Mouse (Mus musculus) lung, postnatal 36 days (tissue): ENCODE measurements around the gene Itgb1bp2.

Experiments used
- DNase-seq: peaks from one replicate; pipeline ENCODE4 v3.0.0; 2022; ENCODE audit warnings: mixed read lengths

Itgb1bp2 gene

GRCm38 (mm10) chrX:101448886-101449475 lies at the start of gene Itgb1bp2:
Gene Itgb1bp2 (plus strand): TSS chrX:101449088.
- peak; percentile 15 for DNase-seq

DNA sequence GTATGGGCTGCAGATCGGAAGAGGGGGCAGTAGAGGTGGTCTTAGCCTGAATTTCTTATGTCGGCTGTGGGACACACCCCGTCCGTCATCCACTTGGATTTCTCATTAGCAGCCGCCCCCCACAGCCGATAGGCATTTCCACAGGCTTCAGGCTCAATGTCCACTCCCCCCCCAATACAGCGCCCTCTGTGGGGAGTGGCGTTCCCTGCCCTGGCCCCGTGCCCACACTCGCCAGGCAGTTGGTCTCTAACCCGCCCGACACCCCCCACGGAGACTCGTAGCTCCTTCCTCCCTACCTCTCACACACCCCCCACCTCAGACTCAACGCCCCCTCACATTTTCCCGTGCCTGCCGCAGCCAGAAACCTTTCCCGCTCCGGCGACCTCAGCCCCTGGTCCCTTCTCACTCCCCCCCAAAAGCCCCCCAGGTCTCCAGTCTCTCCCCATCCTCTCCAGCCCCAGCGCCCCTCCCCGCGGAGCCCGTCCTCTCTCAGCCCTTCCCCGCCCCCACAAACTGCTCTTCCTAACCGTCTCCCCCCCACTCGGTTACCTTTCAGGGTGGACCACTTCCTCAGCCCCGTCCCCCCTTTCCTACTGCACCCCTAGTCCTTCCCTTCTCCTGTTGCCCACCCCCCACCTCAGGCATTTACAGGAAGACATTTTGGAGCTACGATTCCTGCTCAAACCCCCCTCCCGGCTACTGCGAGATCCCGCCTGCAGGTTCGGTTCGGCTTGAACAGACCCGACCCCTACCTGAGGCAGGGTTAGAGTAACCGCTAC lies 29.8 kb upstream of the Itgb1bp2 start:
- peak; percentile 55 for DNase-seq

DNA sequence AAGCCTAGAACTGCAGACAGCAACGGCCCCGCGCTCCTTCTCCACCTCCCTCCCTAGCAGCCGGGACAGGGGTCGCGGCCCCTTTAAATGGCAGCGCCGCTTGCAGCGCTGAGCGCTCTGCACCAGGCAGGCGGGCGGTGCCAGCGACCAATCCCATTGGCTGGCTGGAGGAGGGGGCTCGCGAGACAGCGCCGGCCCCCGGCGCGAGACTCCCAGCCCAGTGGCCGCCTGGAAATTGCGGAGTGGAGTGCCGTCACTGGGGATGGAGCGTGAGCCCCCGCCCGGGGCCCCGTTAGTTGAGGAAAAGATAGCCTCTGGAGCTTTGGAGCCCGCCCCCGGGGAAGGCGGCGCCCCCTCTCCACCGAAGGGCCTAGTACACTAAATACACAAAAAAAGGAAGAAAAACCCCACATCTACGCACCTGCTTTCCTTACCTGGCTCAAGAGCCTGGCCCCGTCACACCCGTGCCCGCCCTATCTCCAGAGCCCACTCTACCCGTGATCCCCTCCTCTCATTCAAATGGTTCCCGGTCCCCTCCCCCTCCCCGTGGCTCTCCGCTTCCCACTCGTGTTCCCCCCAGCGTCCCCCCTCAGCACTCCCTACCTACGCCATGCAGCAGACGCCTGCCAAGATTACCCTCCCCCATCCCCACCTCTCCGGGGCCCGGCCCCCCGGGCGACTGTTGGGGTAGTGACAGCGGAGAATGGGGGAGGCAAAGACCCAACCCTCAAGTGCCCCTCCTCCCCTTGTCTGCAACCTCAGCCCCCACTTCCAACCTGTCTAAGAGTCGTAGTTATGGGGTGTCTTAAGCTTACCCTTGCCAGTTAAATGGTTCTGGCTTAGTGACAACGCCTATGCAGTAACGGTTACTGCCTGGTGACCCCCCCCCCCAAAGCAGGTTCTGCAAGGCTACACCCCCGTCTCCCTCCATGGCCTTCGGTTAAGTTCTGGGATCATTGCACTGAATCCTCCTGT lies 28.9 kb upstream of the Itgb1bp2 start:
- DNase-seq, result peak; percentile 88

DNA sequence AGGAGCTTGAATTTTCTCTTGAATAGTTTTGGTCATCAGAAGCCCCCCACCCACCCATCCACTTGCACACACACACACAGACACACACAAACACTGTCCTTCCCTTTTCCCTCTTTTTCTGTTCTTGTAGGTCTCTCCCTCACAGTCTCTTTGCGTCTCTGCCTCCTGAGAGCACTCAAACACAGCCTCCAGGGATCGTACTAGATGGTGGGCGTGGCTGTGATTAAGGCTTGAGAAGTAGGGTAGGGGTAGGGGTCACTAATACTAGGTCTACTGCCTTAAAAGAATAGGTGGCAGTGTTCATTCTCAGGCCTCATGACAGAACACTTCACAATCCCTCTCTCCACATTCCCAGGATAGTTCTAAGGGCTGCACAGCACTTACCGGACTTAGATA lies 28.2 kb upstream of the Itgb1bp2 start, which contains the start of gene Zmym3:
Gene Zmym3 (minus strand): TSS at position 150 of the 396 bp plus-strand sequence.
- DNase-seq, result peak; percentile 9

DNA sequence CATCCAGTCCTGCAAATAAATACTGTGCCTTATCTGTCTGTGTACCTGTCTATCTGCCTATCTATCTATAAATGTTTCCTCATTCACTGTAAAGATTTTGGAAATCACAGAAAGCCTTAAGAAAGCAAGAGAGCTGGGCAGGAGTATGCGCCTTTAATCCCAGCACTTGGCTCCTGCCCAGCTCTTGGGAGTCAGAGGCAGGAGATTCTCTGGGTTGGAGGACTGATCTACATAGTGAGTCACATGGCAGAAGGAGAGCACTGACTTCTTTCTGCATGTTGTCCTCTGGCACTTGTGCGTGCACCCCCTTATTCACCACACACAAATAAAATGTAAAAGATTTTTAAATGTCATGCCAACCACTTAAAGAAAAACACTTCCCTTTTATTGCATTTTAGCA lies 25.4 kb upstream of the Itgb1bp2 start:
- DNase-seq, result no peak

DNA sequence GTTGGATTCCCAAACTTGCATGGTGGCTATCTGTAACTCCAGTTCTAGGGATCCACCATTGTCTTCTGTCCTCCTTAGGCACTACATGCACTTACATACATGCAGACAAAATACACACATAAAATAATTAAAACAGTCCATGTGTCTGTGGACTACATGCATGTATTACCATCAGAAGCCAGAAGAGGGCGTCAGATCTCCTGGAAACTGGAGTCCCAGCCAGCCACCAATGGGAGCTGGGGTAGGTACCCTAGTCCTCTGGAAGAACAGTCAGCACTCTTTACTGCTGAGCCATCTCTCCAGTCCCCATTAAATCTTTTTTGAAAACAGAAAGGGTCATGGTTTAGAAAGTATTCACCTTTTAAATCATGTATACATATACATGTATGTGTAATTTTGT lies 21.1 kb upstream of the Itgb1bp2 start:
- DNase-seq, result peak; percentile 64

- DNase-seq, result no peak
Observed at GRCm38 (mm10) chrX:101428785-101429141, 20.1 kb upstream of the Itgb1bp2 start.

GRCm38 (mm10) chrX:101429142-101429949 lies 19.5 kb upstream of the Itgb1bp2 start, which contains the start of gene Nono:
Gene Nono (plus strand): TSS chrX:101429318.
- DNase-seq, result peak; percentile 93

DNA sequence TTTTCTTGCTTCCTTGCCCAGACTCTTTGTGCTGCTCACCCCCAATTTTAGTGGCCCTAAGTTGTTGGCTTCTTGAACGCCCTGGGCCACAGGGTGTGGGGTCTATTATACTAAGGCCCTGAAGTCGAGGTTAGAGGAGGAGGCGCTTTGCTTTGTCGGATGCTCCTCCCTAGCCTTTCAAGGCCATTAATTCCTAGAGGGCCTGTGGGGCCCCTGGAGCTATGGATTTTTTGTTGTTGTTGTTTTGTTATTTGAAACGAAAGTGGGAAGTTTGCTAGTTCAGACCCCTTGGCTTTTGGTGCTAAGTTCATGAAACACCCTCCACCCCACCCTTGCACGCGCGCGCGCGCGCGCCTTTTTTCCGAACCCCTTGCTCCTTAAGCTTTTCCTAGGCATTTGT lies 18.9 kb upstream of the Itgb1bp2 start:
- DNase-seq, result no peak

DNA sequence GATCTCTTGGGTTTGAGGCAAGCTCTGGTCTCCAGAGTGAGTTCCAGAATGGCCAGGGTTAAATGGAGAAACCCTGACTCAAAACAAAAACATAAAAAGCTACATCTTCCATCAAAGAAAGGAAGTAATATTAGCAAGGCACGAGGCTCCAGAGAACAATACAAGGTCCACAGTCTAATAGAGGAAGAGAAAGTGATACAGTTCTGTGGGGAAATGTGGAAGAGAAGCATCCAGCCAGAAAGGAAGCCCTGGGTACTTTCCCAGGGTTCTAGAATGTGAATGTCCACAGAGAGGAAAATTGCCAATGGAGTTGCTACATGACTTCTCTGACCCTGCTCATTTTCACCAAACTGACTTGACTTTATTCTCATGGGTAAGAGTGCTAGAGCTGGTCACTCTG lies 2.3 kb downstream of the Itgb1bp2 start:
- DNase-seq, result no peak

- no peak for DNase-seq
Observed at GRCm38 (mm10) chrX:101451591-101451990, 2.7 kb downstream of the Itgb1bp2 start.

DNA sequence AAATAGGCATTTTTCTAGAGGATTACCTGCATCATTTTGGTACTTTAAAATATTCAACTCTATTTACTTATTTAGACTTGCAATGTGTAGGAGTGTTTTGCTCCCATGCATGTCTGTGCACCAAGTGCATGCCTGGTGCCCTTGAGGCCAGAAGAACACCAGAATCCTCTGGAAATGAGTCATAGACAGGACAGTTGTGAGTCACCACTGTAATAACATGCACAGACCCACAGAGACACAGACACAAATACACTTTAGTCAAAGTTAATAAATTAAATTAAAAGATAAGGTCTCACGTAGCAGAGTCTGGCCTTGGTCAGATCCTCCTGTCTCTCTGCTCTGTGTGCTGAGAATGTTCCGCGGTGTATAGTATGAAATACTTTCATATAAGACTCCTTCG lies 23.3 kb downstream of the Itgb1bp2 start:
- no peak for DNase-seq

DNA sequence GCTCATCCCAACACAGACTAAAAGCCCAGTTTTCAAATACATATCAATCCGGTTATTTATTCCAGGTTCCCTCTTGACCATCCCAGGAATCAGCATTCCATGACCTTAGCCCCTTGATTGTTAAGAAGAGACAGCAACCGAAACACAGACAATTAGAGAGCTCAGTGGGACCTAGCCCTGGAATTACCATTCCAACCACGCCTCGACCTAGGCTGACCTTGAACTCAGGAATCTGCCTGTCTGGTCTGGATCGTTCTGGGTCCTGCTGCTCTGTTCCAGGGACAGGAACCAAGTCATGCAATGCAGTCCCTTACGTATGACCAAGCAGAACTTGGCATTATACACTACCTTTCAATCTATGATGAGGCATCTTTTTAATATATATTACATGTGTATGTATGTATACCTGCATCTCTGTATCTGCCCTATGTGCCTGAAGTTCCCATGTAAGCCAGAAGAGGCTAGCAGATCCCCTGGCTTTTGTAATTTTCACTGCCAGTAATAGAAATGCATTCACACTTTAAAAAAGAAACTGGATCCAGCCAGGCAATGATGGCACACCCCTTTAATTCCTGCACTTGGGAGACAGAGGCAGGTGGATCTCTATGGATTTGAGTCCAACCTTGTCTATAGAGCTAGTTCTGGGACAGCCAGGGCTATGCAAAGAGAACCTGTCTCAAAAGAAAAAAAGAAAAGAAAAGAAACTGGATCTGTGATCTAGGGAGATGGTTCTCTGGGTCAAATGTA lies 32.9 kb downstream of the Itgb1bp2 start:
- no peak for DNase-seq

GRCm38 (mm10) chrX:101486487-101487152 lies 37.7 kb downstream of the Itgb1bp2 start:
- DNase-seq, result peak; percentile 43
